Mouse (Mus musculus) cerebellum, adult 2 months (tissue): ENCODE data around the gene Fdps. TPM values are rescaled to one million over a fixed set of nuclear protein-coding genes. Genes with fewer than 3 reads are reported as not detected.

Source experiments
- DNase-seq, 2 experiments: peaks; one replicate each; pipeline ENCODE4 v3.0.0; 2021
- H3K27ac ChIP-seq: fragments of 200-500 bp; 2 replicates; pipeline ENCODE4 v1.5.1; 2012; ENCODE audit warnings: low read length, control low read depth, inconsistent platforms; ENCODE audit not compliant: insufficient read depth
- H3K27me3 ChIP-seq: fragments of 200-500 bp; 2 replicates; pipeline ENCODE4 v1.6.1; 2012; ENCODE audit warnings: inconsistent platforms, mild to moderate bottlenecking, low read length, moderate library complexity; ENCODE audit not compliant: control insufficient read depth, insufficient read depth
- H3K4me1 ChIP-seq: fragments of 200-500 bp; 2 replicates; pipeline ENCODE4 v1.6.1; 2011; ENCODE audit warnings: low read length; ENCODE audit not compliant: control insufficient read depth, insufficient read depth
- H3K4me3 ChIP-seq: fragments of 200-500 bp; replicated peaks from 2 replicates; pipeline ENCODE3; 2011; ENCODE audit warnings: mild to moderate bottlenecking, low read depth, low read length, control low read depth; ENCODE audit not compliant: insufficient read depth
- CTCF ChIP-seq: fragments of 200-500 bp; IDR thresholded peaks from 2 replicates; pipeline ENCODE4 v1.5.1; 2011; ENCODE audit warnings: low read depth, mild to moderate bottlenecking, control low read depth, low read length, moderate library complexity, borderline replicate concordance; ENCODE audit not compliant: insufficient read depth
- POLR2A ChIP-seq: fragments of 200-500 bp; IDR thresholded peaks from 2 replicates; pipeline ENCODE4 v1.6.1; 2011; ENCODE audit warnings: low read length, control low read depth, borderline replicate concordance; ENCODE audit not compliant: insufficient read depth
- whole genome bisulfite sequencing: fragments of 180-500 bp; shearing (Covaris S2); methylation state at CpG from one replicate; pipeline ENCODE4 v1.1.7; 2018; 5-methylcytosine and 5-hydroxymethylcytosine counted together
- polyA plus RNA-seq: library from polyadenylated mRNA; depleted of rRNA; stranded (reverse); fragments of >200 nt; gene quantifications from 2 replicates; pipeline ENCODE4 v1.2.3, GENCODE M21; 2012

Gene Fdps
- polyA plus RNA-seq, 1 experiment = 113 TPM

DNA sequence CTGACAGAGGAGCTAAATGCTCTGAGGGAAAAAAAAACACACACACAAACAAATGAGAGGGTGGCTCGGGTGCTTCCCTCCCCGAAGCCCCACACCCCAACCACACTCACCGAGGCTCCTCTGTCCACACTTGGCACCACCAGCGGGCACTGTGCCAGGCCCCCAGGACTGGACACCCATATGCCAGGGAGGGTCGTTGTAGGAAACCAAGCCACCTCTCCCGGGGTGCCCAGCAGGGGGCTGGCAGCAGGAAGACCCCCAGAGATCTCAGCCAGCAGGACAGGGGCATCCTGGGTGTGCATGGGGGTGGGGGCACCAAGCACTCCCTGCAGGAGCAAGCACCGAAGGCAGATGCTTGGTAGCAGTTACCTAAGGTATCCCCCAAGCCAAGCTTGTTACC, 948 bp downstream of the Fdps start, which contains the start of gene Gm43738:
Gene Gm43738 (minus strand): TSS at position 289 of the 400 bp plus-strand sequence.
- TF ChIP-seq CTCF (no peak), POLR2A (no peak)
- Histone ChIP-seq H3K4me1 (no peaks in the 10 kb centered on the region), H3K4me3 (peak within 1 kb of the TSS; percentile 98), H3K27ac (no peak within 1 kb of the TSS), H3K27me3 (no peaks in the 10 kb centered on the region)
- 14% methylated on average over 7 of the region's 7 CpGs for WGBS
- peak; percentile 38 to 45 for DNase-seq

DNA sequence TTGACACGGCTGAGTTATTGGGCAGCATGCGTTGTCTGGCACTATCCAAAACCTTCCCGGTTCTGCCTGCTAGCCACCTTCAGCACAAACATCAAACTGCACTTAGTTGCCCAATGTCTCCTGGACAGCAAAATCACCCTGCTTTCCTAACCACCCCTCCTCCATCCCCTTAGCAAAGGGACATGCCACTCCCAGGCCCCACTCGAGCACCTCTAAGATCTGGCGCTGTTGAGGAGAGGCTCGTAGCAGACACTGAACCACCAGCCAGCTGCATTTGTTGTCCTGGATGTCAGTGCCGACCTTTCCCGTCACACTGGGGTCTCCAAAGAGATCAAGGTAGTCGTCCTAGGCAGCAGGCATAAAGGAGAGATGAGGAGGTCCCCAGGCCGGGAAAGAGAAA, 7.7 kb downstream of the Fdps start:
- WGBS = 79% methylated on average over 10 of the region's 10 CpGs
- H3K27ac ChIP-seq = no peak overlapping the region
- H3K27me3 ChIP-seq = no peaks in the 10 kb centered on the region

DNA sequence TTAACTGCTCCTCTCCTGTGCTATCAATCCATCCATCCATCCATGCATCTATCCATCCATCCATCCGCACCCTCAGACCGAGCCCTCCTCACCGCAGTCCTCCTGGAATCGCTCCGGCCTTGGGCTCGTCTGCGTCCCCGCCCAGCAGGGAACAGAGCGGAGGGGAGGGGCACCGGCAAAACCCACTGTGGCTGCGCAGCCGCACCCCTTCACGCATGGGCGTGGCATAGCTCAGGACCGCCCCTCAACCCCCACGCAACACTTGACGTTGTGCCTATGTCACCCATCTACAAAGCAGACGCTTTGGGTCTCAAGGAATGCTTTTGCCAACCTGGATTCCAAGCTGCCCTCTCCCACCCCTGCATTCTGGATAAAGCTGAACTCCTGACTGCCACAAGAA, 8.6 kb downstream of the Fdps start, which contains the start of gene Rusc1:
Gene Rusc1 (minus strand): TSS at position 137 of the 400 bp plus-strand sequence.
- peak; percentile 96 to 97 for DNase-seq
- peaks cover 7% of the 10 kb centered on the region; the same call in 1 of the 2 replicates for H3K4me1 ChIP-seq
- peak within 1 kb of the TSS; percentile 34 for H3K27ac ChIP-seq
- H3K4me3 ChIP-seq = peak within 1 kb of the TSS; percentile 72
- peak; percentile 83 for TF ChIP-seq POLR2A
- no peak for TF ChIP-seq CTCF
- WGBS = 2% methylated on average over 18 of the region's 18 CpGs
- no peaks in the 10 kb centered on the region for H3K27me3 ChIP-seq

More for the DNA sequence above, 7.7 kb downstream of the Fdps start:
- no peak for DNase-seq
- no peak overlapping the region for H3K4me3 ChIP-seq
- H3K4me1 ChIP-seq = peaks cover 4% of the 10 kb centered on the region; the same call in 1 of the 2 replicates
- TF ChIP-seq POLR2A = no peak
- no peak for TF ChIP-seq CTCF

DNA sequence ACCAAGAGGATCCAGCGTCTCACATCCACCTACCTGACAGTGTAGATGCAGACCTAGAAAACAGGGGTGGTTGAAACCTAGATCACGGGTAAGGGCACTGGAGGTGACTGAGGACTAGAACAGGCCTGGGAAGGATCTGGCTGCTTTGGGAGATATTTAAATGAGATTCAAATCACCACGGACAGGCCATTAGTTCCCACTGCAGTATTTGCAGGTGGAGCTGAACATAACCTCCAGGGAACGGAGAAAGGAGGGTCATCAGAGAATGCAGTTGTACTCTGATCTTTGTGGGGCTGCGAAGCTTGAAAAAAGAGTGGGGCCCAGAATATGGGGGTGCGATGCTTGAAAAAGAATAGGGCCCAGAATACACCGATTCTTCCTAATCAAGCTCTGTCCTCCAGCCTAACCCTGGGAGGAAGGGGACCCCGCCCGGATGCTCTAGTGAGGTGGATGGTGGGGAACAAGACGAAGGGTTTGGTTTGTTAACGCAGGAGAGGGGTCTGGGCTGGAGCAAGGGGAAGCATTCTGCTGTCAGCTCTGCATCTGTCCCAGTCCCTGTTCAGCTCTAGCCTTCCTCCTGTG, 9.2 kb downstream of the Fdps start:
- Histone ChIP-seq H3K4me1 (peaks cover 7% of the 10 kb centered on the region; the same call in 1 of the 2 replicates), H3K27me3 (no peaks in the 10 kb centered on the region), H3K27ac (peak overlapping the region; percentile 34), H3K4me3 (peak overlapping the region; percentile 72)
- no peak for DNase-seq
- WGBS = 12% methylated on average over 11 of the region's 11 CpGs
- TF ChIP-seq CTCF = no peak
- TF ChIP-seq POLR2A = no peak

DNA sequence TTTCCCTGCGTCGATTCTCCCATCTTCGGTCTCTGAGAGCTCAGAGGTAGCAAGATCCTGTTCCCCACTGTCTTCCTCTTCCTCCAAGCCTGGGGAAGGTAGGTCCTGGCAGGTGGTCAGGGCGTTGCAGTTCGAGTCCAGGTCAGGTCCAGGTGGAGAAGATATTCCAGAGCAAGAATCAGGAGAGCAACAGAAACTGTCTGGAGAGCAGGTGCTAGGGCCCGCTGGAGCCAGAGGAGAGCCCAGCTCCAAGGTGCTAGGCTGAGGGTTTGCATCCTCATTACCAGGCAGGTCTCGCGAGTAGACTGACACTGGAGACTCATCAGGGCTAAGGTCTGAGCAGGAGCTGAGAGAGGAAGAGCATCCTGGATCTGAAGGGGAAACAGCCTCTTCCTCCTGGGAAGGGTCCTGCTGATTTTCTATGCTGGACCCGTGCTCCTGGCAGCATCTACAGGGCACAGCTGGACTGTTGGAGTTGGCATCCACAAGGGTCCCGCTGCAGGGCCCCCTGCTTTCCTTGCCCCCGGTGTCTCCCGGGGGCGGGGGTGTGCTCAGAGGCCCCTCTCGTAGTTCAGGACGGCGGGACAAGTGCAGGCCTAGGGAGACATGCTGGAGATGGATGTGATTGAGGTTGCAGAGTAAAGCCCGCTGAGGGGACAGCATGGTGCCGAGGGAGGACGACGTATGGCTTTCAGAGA, 9.8 kb downstream of the Fdps start:
- peak; percentile 38 to 57 for DNase-seq
- peak overlapping the region; percentile 34 for H3K27ac ChIP-seq
- no peak for TF ChIP-seq CTCF
- TF ChIP-seq POLR2A = no peak
- peaks cover 7% of the 10 kb centered on the region; the same call in 1 of the 2 replicates for H3K4me1 ChIP-seq
- H3K27me3 ChIP-seq = no peaks in the 10 kb centered on the region
- 6% methylated on average over 20 of the region's 20 CpGs for WGBS
- peak overlapping the region; percentile 72 for H3K4me3 ChIP-seq

DNA sequence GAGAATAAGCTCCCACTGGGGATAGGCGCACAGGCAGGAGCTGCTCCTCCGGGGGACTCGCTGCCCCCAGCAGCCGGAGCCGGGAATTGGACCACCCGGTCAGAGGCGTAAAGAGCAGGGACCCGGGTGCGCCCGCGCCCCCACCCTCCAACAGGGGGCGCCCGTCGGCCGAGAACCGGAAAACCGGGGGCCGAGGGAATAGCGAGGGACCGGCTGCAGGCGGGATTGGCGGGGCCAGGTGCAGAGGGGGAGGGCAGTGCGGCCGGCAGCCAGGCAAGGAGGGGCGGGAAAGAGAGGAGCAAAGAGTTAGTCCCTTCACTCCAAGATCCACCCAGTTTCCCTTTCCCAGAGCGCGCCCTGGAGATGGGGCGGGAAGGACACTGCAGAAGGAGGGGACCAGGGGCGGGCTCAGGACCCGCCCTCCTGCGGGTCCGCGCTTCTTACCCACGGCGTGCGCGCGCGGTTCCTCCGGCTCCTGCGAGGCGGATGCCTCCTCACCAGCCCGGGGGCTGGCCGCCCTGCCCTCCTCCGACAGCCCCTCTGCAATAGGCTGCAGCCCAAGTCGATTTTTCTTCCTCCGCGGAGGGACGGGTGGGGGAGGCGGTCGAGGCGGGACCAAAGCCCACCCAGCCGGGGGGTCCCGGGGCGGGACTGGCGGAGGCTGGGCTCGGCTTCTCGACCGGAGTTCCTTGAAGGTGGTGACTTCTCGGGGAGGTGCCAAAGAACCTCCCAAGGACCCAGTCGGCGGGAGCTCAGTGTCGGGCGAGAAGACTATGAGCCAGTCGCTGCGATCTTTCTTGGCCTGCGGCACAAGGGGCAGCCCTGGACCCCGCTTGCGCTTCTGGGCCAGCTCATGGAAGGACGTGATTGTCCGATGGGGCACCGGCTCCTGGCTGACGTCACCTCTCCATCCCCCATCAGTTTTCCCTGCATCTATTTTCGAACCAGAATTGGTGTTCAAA, 10.8 kb downstream of the Fdps start:
- Histone ChIP-seq H3K4me1 (peaks cover 7% of the 10 kb centered on the region; the same call in 1 of the 2 replicates), H3K27me3 (no peaks in the 10 kb centered on the region), H3K27ac (peak overlapping the region; percentile 40), H3K4me3 (peak overlapping the region; percentile 72)
- TF ChIP-seq CTCF = peak; percentile 64
- peak; percentile 39; the same call in 1 of the 2 replicates for TF ChIP-seq POLR2A
- WGBS = 1% methylated on average over 74 of the region's 74 CpGs
- peak; percentile 87 to 90 for DNase-seq
